Mouse (Mus musculus) left cerebral cortex, adult 6 months (tissue): ENCODE measurements around the gene Smok2b. TPM values are rescaled to one million over a fixed set of nuclear protein-coding genes. Genes with fewer than 3 reads are reported as not detected.

ENCODE experiments used
- long read RNA-seq, 2 experiments: library from polyadenylated mRNA; unstranded; transcript quantifications; one replicate each; pipeline ENCODE4 v2.0.0; 2019 to 2020
- polyA plus RNA-seq: library from polyadenylated mRNA; unstranded; fragments of <200 nt; fragmentation: Nextera tagmentation; gene quantifications from 2 replicates; pipeline ENCODE4 v1.2.3, GENCODE M21; 2021

Smok2b gene
- polyA plus RNA-seq, result not detected in 2 replicates
- long read RNA-seq, experiment 1, result 0 reads
- long read RNA-seq, experiment 2, result 0 reads

DNA sequence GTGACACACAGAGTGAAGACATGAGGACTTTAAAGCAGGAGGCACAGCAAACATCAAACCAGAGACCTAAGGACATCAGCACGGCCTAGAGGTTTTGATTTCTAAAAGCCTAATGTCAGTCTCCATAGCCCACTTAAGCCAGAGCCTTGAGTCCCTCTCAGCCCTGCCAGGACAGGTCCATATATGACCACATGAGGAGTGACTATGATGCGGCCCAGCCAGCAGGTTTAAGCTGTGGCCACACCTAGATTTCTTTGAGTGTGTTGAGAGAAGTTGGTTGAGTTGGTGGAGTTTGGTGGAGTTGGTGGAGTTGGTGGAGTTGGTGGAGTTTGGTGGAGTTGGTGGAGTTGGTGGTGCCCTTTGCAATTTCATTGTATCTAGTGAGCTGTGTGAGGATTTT is at the start of gene Smok2b:
Gene Smok2b, plus strand, starts transcription at position 301 of the 400 bp plus-strand sequence.

GRCm38 (mm10) chr17:13220888-13221287 is 9.2 kb upstream of the Smok2b start, which contains the start of gene Smok2a:
TSS of gene Smok2a (plus strand) at chr17:13221188.

Other genes starting within 250 kb of the Smok2b start
- 57.0 and 74.2 TPM in 2 replicates for gene Wtap, start 236.1 kb upstream of the Smok2b start, polyA plus RNA-seq
- gene Sod2, start 223.4 kb upstream of the Smok2b start, polyA plus RNA-seq, result 231 and 270 TPM in 2 replicates
- not detected in 2 replicates for gene Gpr31b, start 178.0 kb upstream of the Smok2b start, polyA plus RNA-seq
- gene Tcp10b, start 169.2 kb upstream of the Smok2b start, polyA plus RNA-seq, result 0.18 TPM in 1 of 2 replicates, not detected in the other
- gene Unc93a, start 98.4 kb upstream of the Smok2b start, polyA plus RNA-seq, result not detected in 2 replicates
- not detected in 2 replicates for gene Smok2a, start 9.1 kb upstream of the Smok2b start, polyA plus RNA-seq
- gene Tcp10c, start 124.3 kb downstream of the Smok2b start, polyA plus RNA-seq, result not detected in 2 replicates